Mouse (Mus musculus) urinary bladder, postnatal 25 days (tissue): ENCODE measurements around the gene Ccdc170.
"Not testable (repeated sequence)": the region's sequence is repeated elsewhere in the genome, so short reads cannot be mapped to it uniquely, and the experiment has no call there.

ENCODE experiments used
- DNase-seq: peaks from one replicate; pipeline ENCODE4 v3.0.0; 2022; ENCODE audit warnings: low spot score

Gene Ccdc170

GRCm38 (mm10) chr10:4600796-4601474 lies 118.6 kb downstream of the Ccdc170 start:
- DNase-seq, result no peak

- not testable (repeated sequence) for DNase-seq
These were observed 119.3 kb downstream of the Ccdc170 start for GRCm38 (mm10) chr10:4601612-4602011.

GRCm38 (mm10) chr10:4602466-4602865 lies 120.2 kb downstream of the Ccdc170 start:
- DNase-seq, result no peak

GRCm38 (mm10) chr10:4604527-4605209 lies 122.4 kb downstream of the Ccdc170 start:
- no peak for DNase-seq

- DNase-seq, result no peak
These were observed 127.9 kb downstream of the Ccdc170 start for GRCm38 (mm10) chr10:4610234-4610633.

- DNase-seq, result no peak
These were observed 129.3 kb downstream of the Ccdc170 start, which contains the start of gene Esr1 for GRCm38 (mm10) chr10:4611386-4612155. Esr1 (plus strand) TSS chr10:4611593.
